Mouse (Mus musculus) stomach, embryonic 15.5 days (tissue): ENCODE results near the gene Fam71b. TPM values are rescaled to one million over a fixed set of nuclear protein-coding genes. Genes with fewer than 3 reads are reported as not detected.

Experiments used
- ATAC-seq: fragments of 200-750 bp; cut with Nextera tagmentation; 2 replicates; pipeline ENCODE4 v1.8.0; 2017; ENCODE audit warnings: low read depth, moderate number of reproducible peaks, moderate TSS enrichment; ENCODE audit not compliant: insufficient read depth, low FRiP score
- H3K27ac ChIP-seq: fragments of 300-500 bp; sonication (generic); 2 replicates; pipeline ENCODE4 v1.5.1; 2015; ENCODE audit warnings: mild to moderate bottlenecking, inconsistent platforms
- H3K27me3 ChIP-seq: fragments of 300-500 bp; sonication (generic); replicated peaks from 2 replicates; pipeline ENCODE4 v1.6.1; 2015; ENCODE audit warnings: inconsistent platforms
- H3K36me3 ChIP-seq: fragments of 300-500 bp; sonication (generic); 2 replicates; pipeline ENCODE4 v1.6.1; 2015; ENCODE audit warnings: inconsistent platforms
- H3K4me1 ChIP-seq: fragments of 300-500 bp; sonication (generic); 2 replicates; pipeline ENCODE4 v1.6.1; 2015; ENCODE audit warnings: inconsistent platforms
- H3K4me2 ChIP-seq: fragments of 300-500 bp; sonication (generic); 2 replicates; pipeline ENCODE4 v1.6.1; 2015; ENCODE audit warnings: mild to moderate bottlenecking, inconsistent platforms
- H3K4me3 ChIP-seq: fragments of 300-500 bp; sonication (generic); replicated peaks from 2 replicates; pipeline ENCODE4 v1.5.1; 2015; ENCODE audit warnings: inconsistent platforms
- H3K9ac ChIP-seq: fragments of 300-500 bp; sonication (generic); 2 replicates; pipeline ENCODE4 v1.6.1; 2015; ENCODE audit warnings: inconsistent platforms
- H3K9me3 ChIP-seq: fragments of 300-500 bp; sonication (generic); 2 replicates; pipeline ENCODE4 v1.6.1; 2016; ENCODE audit warnings: inconsistent platforms
- WGBS: fragments of 180-500 bp; shearing (Covaris S2); methylation state at CpG from one replicate; pipeline ENCODE4 v1.1.7; 2015; 5-methylcytosine and 5-hydroxymethylcytosine counted together
- polyA plus RNA-seq: library from polyadenylated mRNA; unstranded; fragments of >200 nt; fragmentation: Nextera tagmentation; extraction: Ambion mirVana; gene quantifications from 2 replicates; pipeline ENCODE4 v1.2.1, GENCODE M21; 2015

Fam71b gene
- polyA plus RNA-seq = not detected in 2 replicates

- Histone ChIP-seq H3K9me3 (no peaks in the 10 kb centered on the region), H3K27ac (no peak within 1 kb of the TSS), H3K4me2 (no peak within 1 kb of the TSS), H3K27me3 (no peaks in the 10 kb centered on the region), H3K9ac (no peak within 1 kb of the TSS), H3K4me1 (no peaks in the 10 kb centered on the region), H3K36me3 (no peaks in the 10 kb centered on the region), H3K4me3 (no peak within 1 kb of the TSS)
- WGBS = 72% methylated on average over 13 of the region's 13 CpGs
- ATAC-seq = no peak
Observed at GRCm38 (mm10) chr11:46396167-46396859, at the start of gene Fam71b. TSS of gene Fam71b (plus strand) at chr11:46396559.

GRCm38 (mm10) chr11:46347756-46348155 is 48.6 kb upstream of the Fam71b start:
- Histone ChIP-seq H3K27ac (no peak overlapping the region), H3K9me3 (no peaks in the 10 kb centered on the region), H3K4me3 (no peak overlapping the region), H3K27me3 (no peaks in the 10 kb centered on the region), H3K4me2 (no peak overlapping the region), H3K9ac (no peak overlapping the region), H3K4me1 (no peaks in the 10 kb centered on the region), H3K36me3 (no peaks in the 10 kb centered on the region)
- 79% methylated on average over 5 of the region's 5 CpGs for WGBS
- ATAC-seq = no peak

GRCm38 (mm10) chr11:46348416-46348815 is 47.9 kb upstream of the Fam71b start:
- ATAC-seq = no peak
- Histone ChIP-seq H3K27ac (no peak overlapping the region), H3K9ac (no peak overlapping the region), H3K36me3 (no peaks in the 10 kb centered on the region), H3K4me2 (no peak overlapping the region), H3K27me3 (no peaks in the 10 kb centered on the region), H3K9me3 (no peaks in the 10 kb centered on the region), H3K4me3 (no peak overlapping the region), H3K4me1 (no peaks in the 10 kb centered on the region)
- WGBS = 76% methylated on average over 3 of the region's 3 CpGs

GRCm38 (mm10) chr11:46349681-46350410 is 46.5 kb upstream of the Fam71b start:
- H3K9ac ChIP-seq = no peak overlapping the region
- no peak overlapping the region for H3K4me3 ChIP-seq
- no peaks in the 10 kb centered on the region for H3K4me1 ChIP-seq
- no peaks in the 10 kb centered on the region for H3K36me3 ChIP-seq
- H3K27me3 ChIP-seq = no peaks in the 10 kb centered on the region
- WGBS = 43% methylated on average over 2 of the region's 2 CpGs
- no peaks in the 10 kb centered on the region for H3K9me3 ChIP-seq
- H3K4me2 ChIP-seq = no peak overlapping the region
- no peak for ATAC-seq
- no peak overlapping the region for H3K27ac ChIP-seq

GRCm38 (mm10) chr11:46358369-46358768 is 38.0 kb upstream of the Fam71b start:
- no peaks in the 10 kb centered on the region for H3K4me1 ChIP-seq
- no peak overlapping the region for H3K4me2 ChIP-seq
- H3K27me3 ChIP-seq = no peaks in the 10 kb centered on the region
- no peak overlapping the region for H3K4me3 ChIP-seq
- 50% methylated on average over 1 of the region's 1 CpGs for WGBS
- H3K9me3 ChIP-seq = no peaks in the 10 kb centered on the region
- H3K27ac ChIP-seq = no peak overlapping the region
- H3K9ac ChIP-seq = no peak overlapping the region
- no peaks in the 10 kb centered on the region for H3K36me3 ChIP-seq
- no peak for ATAC-seq

- no peaks in the 10 kb centered on the region for H3K36me3 ChIP-seq
- H3K9ac ChIP-seq = no peak overlapping the region
- H3K27me3 ChIP-seq = no peaks in the 10 kb centered on the region
- no peaks in the 10 kb centered on the region for H3K4me1 ChIP-seq
- no peak for ATAC-seq
- no peak overlapping the region for H3K4me2 ChIP-seq
- H3K4me3 ChIP-seq = no peak overlapping the region
- no peak overlapping the region for H3K27ac ChIP-seq
- H3K9me3 ChIP-seq = no peaks in the 10 kb centered on the region
- 74% methylated on average over 2 of the region's 2 CpGs for WGBS
Observed at GRCm38 (mm10) chr11:46360991-46361665, 35.2 kb upstream of the Fam71b start.

- H3K9me3 ChIP-seq = no peaks in the 10 kb centered on the region
- H3K9ac ChIP-seq = no peak overlapping the region
- H3K4me3 ChIP-seq = no peak overlapping the region
- no peak for ATAC-seq
- no peaks in the 10 kb centered on the region for H3K36me3 ChIP-seq
- H3K27ac ChIP-seq = no peak overlapping the region
- H3K4me1 ChIP-seq = no peaks in the 10 kb centered on the region
- 80% methylated on average over 18 of the region's 18 CpGs for WGBS
- H3K27me3 ChIP-seq = no peaks in the 10 kb centered on the region
- H3K4me2 ChIP-seq = no peak overlapping the region
Observed at GRCm38 (mm10) chr11:46362061-46363022, 34.0 kb upstream of the Fam71b start.

- ATAC-seq = no peak
- Histone ChIP-seq H3K4me3 (no peak overlapping the region), H3K4me1 (no peaks in the 10 kb centered on the region), H3K9me3 (no peaks in the 10 kb centered on the region), H3K27me3 (no peaks in the 10 kb centered on the region), H3K27ac (no peak overlapping the region), H3K36me3 (no peaks in the 10 kb centered on the region), H3K4me2 (no peak overlapping the region), H3K9ac (no peak overlapping the region)
- 93% methylated on average over 9 of the region's 9 CpGs for WGBS
Observed at GRCm38 (mm10) chr11:46363864-46364263, 32.5 kb upstream of the Fam71b start.

- H3K36me3 ChIP-seq = no peaks in the 10 kb centered on the region
- H3K4me3 ChIP-seq = no peak overlapping the region
- WGBS = 57% methylated on average over 5 of the region's 5 CpGs
- H3K9ac ChIP-seq = no peak overlapping the region
- no peak overlapping the region for H3K4me2 ChIP-seq
- no peak overlapping the region for H3K27ac ChIP-seq
- no peaks in the 10 kb centered on the region for H3K9me3 ChIP-seq
- no peaks in the 10 kb centered on the region for H3K27me3 ChIP-seq
- no peak for ATAC-seq
- no peaks in the 10 kb centered on the region for H3K4me1 ChIP-seq
Observed at GRCm38 (mm10) chr11:46365744-46366143, 30.6 kb upstream of the Fam71b start.

- Histone ChIP-seq H3K27ac (no peak overlapping the region), H3K4me2 (no peak overlapping the region), H3K27me3 (no peaks in the 10 kb centered on the region), H3K4me1 (no peaks in the 10 kb centered on the region), H3K9me3 (no peaks in the 10 kb centered on the region), H3K4me3 (no peak overlapping the region), H3K9ac (no peak overlapping the region), H3K36me3 (no peaks in the 10 kb centered on the region)
- no peak for ATAC-seq
- 64% methylated on average over 3 of the region's 3 CpGs for whole genome bisulfite sequencing
Observed at GRCm38 (mm10) chr11:46366357-46366756, 30.0 kb upstream of the Fam71b start.

- ATAC-seq = no peak
- Histone ChIP-seq H3K4me1 (no peaks in the 10 kb centered on the region), H3K4me2 (no peak overlapping the region), H3K9me3 (no peaks in the 10 kb centered on the region), H3K9ac (no peak overlapping the region), H3K27ac (no peak overlapping the region), H3K4me3 (no peak overlapping the region), H3K27me3 (no peaks in the 10 kb centered on the region), H3K36me3 (no peaks in the 10 kb centered on the region)
- WGBS = 79% methylated on average over 4 of the region's 4 CpGs
Observed at GRCm38 (mm10) chr11:46370457-46370856, 25.9 kb upstream of the Fam71b start.
